Mouse (Mus musculus) liver, embryonic 14.5 days (tissue): ENCODE measurements around the gene Tmem98. TPM values are rescaled to one million over a fixed set of nuclear protein-coding genes. Genes with fewer than 3 reads are reported as not detected.

Source experiments
- ATAC-seq: fragments of 200-750 bp; cut with Nextera tagmentation; 2 replicates; pipeline ENCODE4 v1.8.0; 2017; ENCODE audit warnings: moderate number of reproducible peaks, mild to moderate bottlenecking, moderate library complexity; ENCODE audit not compliant: insufficient read depth
- DNase-seq, 3 experiments: peaks; one replicate each; pipeline ENCODE4 v3.0.0-alpha.2; 2012 to 2013; ENCODE audit warnings: low read depth in 3 of 3, low spot score in 3 of 3
- H3K27ac ChIP-seq: fragments of 300-500 bp; sonication (generic); 2 replicates; pipeline ENCODE4 v1.5.1; 2014; ENCODE audit warnings: moderate library complexity, mild to moderate bottlenecking, control low read depth, inconsistent platforms
- H3K27me3 ChIP-seq: fragments of 300-500 bp; sonication (generic); 2 replicates; pipeline ENCODE4 v1.6.1; 2014; ENCODE audit warnings: mild to moderate bottlenecking, low read length, moderate library complexity; ENCODE audit not compliant: control insufficient read depth, insufficient read depth
- H3K36me3 ChIP-seq: fragments of 300-500 bp; sonication (generic); replicated peaks from 2 replicates; pipeline ENCODE4 v1.6.1; 2014; ENCODE audit warnings: low read depth; ENCODE audit not compliant: control insufficient read depth, insufficient read depth
- H3K4me1 ChIP-seq, 2 experiments: fragments of 200-500 bp in 1 of 2; fragments of 300-500 bp in 1 of 2; sonication (generic) in 1 of 2; replicated peaks; 2 replicates each; pipeline ENCODE4 v1.6.1; 2012 to 2014; ENCODE audit warnings: antibody characterized with exemption in 1 of 2, inconsistent platforms in 1 of 2, low read length in 1 of 2; ENCODE audit not compliant: control insufficient read depth in 2 of 2, insufficient read depth in 2 of 2
- H3K4me2 ChIP-seq: fragments of 300-500 bp; sonication (generic); 2 replicates; pipeline ENCODE4 v1.6.1; 2014; ENCODE audit warnings: low read depth, mild to moderate bottlenecking, control low read depth, moderate library complexity
- H3K4me3 ChIP-seq, 2 experiments: fragments of 200-500 bp in 1 of 2; fragments of 300-500 bp in 1 of 2; sonication (generic) in 1 of 2; 2 replicates each; pipeline ENCODE4 v1.5.1; 2012 to 2014; ENCODE audit warnings: low read depth in 2 of 2, low read length in 2 of 2, mild to moderate bottlenecking in 2 of 2, control low read depth in 1 of 2, inconsistent platforms in 1 of 2, moderate library complexity in 1 of 2; ENCODE audit not compliant: insufficient read depth in 1 of 2
- H3K9ac ChIP-seq: fragments of 300-500 bp; sonication (generic); replicated peaks from 2 replicates; pipeline ENCODE4 v1.6.1; 2014; ENCODE audit warnings: mild to moderate bottlenecking, control low read depth, moderate library complexity
- H3K9me3 ChIP-seq: fragments of 300-500 bp; sonication (generic); 2 replicates; pipeline ENCODE4 v1.6.1; 2016; ENCODE audit warnings: low read length, mixed read lengths; ENCODE audit not compliant: control insufficient read depth
- CTCF ChIP-seq: IDR thresholded peaks from 2 replicates; pipeline ENCODE4 v1.5.1; 2016; ENCODE audit warnings: antibody characterized with exemption, low read depth, control low read depth
- EP300 ChIP-seq: IDR thresholded peaks from 2 replicates; pipeline ENCODE4 v1.6.1; 2016; ENCODE audit warnings: antibody characterized with exemption, low read depth
- WGBS: fragments of 180-500 bp; shearing (Covaris S2); extraction: QIAGEN DNeasy Blood & Tissue Kit; methylation state at CpG from one replicate; pipeline ENCODE4 v1.1.7; 2014; ENCODE audit not compliant: insufficient replicate concordance; 5-methylcytosine and 5-hydroxymethylcytosine counted together
- polyA plus RNA-seq, 2 experiments: library from polyadenylated mRNA; depleted of rRNA in 1 of 2; stranded (reverse) in 1 of 2; unstranded in 1 of 2; fragments of >200 nt; fragmentation: Nextera tagmentation in 1 of 2; extraction: Ambion mirVana in 1 of 2; gene quantifications; 2 replicates each; pipeline versions ENCODE4 v1.2.1 to v1.2.3; 2012 to 2014

The Tmem98 gene
- polyA plus RNA-seq, 2 experiments: 5.5 to 7.3 TPM

DNA sequence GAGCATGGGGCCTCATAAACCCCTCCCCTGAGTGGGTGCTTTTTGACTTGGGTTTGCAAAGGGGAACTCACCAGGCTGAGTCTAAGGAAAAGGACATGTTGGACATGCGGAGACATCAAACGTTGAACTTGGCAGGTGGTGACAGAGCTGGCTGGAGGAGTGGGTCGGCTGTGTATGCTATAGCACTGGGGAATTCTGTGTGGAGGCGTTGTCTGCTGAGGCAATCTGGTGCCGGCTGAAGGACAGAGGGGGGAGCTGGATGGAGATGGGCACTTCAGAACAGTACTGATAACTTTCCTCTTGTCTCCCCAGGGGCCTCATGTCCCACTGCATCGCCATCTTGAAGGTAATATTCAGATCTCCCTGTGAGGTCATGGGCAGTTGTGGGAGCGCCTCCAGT, 5.4 kb downstream of the Tmem98 start:
- H3K4me2 ChIP-seq: no peak overlapping the region
- 69% methylated on average over 7 of the region's 7 CpGs for WGBS
- H3K27me3 ChIP-seq: peaks cover 15% of the 10 kb centered on the region
- no peaks in the 10 kb centered on the region for H3K9me3 ChIP-seq
- peaks cover 0 to 7% of the 10 kb centered on the region in 2 experiments; a peak in 2 of 4 replicates for H3K4me1 ChIP-seq
- TF ChIP-seq CTCF (no peak), EP300 (no peak)
- H3K27ac ChIP-seq: no peak overlapping the region
- no peak overlapping the region for H3K9ac ChIP-seq
- H3K4me3 ChIP-seq: no peak overlapping the region
- ATAC-seq: no peak
- DNase-seq: no peak
- H3K36me3 ChIP-seq: no peaks in the 10 kb centered on the region

DNA sequence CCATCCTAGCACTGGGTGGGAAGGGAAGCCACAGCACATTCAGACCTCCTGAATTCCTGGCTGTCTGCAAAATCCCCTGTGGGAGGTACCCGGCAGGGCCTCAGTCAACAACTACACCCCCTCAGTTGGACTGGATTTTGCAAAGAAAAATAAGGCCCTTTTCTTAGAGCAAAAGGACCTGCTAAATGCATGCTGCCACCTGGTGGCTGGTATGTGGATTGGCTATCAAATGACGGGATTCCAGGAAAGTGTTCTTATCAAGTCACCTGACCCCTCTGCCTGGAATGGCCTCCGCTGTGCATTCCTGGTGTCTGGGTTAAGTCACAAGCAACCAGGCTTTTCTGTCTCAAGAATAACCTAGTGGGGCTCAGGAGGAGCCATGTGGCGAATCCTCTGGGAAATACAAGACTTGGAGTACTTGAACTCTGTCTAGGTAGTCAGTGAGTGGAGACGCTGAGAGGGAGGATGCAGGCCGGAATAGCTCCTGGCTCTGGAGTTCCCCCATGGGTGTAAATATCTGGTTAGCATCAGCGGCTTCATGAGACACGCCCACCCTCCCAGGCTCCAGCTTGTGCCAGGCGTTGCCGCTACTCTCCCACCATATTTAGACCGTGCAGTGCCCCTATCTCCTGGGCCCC, 8.2 kb downstream of the Tmem98 start:
- H3K27ac ChIP-seq: no peak overlapping the region
- no peaks in the 10 kb centered on the region for H3K27me3 ChIP-seq
- TF ChIP-seq EP300 (no peak), CTCF (peak; percentile 92)
- DNase-seq (peak; percentile 55 to 83 (median 64)), ATAC-seq (peak; percentile 44; the same call in 1 of the 2 replicates)
- WGBS: 41% methylated on average over 11 of the region's 11 CpGs
- H3K4me3 ChIP-seq: no peak overlapping the region
- no peak overlapping the region for H3K9ac ChIP-seq
- H3K4me1 ChIP-seq: peaks cover 0 to 7% of the 10 kb centered on the region in 2 experiments; a peak in 2 of 4 replicates
- peak overlapping the region; percentile 39; the same call in 1 of the 2 replicates for H3K4me2 ChIP-seq
- no peaks in the 10 kb centered on the region for H3K9me3 ChIP-seq
- no peaks in the 10 kb centered on the region for H3K36me3 ChIP-seq

DNA sequence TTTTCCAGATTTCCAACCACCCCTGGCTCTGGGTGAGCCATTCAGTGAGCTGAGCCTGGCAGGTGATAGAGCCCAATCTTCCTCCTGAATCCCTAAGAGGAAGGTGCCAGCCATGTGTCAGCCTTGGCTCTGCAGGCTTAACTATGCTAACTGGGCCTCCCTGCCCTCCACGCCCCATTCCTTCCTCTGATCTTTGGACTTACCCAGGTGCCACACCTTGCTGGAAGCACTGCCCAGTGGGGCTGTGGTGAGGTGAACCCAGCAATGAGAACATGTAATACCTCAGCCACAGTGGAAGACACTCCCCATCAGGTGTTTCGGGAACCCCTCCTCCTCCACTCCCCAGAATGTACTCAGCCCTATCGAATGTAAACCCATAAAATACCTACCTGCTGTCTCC, 10.1 kb downstream of the Tmem98 start:
- Histone ChIP-seq H3K27me3 (no peaks in the 10 kb centered on the region), H3K9ac (no peak overlapping the region), H3K36me3 (no peaks in the 10 kb centered on the region), H3K4me3 (no peak overlapping the region), H3K4me2 (no peak overlapping the region), H3K4me1 (peaks cover 0 to 7% of the 10 kb centered on the region in 2 experiments; a peak in 2 of 4 replicates), H3K27ac (no peak overlapping the region), H3K9me3 (no peaks in the 10 kb centered on the region)
- TF ChIP-seq CTCF: no peak
- no peak for TF ChIP-seq EP300
- no peak for ATAC-seq
- no peak for DNase-seq
- 69% methylated on average over 3 of the region's 3 CpGs for WGBS

DNA sequence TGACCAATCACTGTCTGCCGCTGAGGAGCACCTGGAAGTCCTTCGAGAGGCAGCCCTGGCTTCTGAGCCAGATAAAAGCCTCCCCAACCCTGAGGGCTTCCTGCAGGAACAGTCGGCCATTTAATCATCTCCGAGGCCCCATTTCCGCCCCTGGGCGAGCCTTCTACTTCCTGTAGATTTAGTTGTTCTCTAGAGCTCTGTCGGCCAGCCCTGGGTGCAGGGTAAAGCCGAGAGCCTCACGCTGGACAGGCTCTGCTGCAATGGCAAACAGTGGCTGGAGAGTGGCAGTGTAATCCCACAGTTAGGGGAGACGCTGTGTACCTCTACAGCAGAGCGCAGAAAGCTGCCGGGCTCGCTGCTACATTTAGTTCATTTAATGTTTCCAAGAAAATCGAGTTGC, 11.3 kb downstream of the Tmem98 start:
- peak; percentile 58; the same call in 1 of the 2 replicates for ATAC-seq
- H3K4me3 ChIP-seq: no peak overlapping the region
- no peaks in the 10 kb centered on the region for H3K27me3 ChIP-seq
- H3K9me3 ChIP-seq: no peaks in the 10 kb centered on the region
- no peak overlapping the region for H3K9ac ChIP-seq
- H3K27ac ChIP-seq: no peak overlapping the region
- DNase-seq: peak in 1 of 3 experiments; percentile 39
- H3K36me3 ChIP-seq: no peaks in the 10 kb centered on the region
- no peak for TF ChIP-seq EP300
- peak; percentile 26; the same call in 1 of the 2 replicates for TF ChIP-seq CTCF
- WGBS: 11% methylated on average over 14 of the region's 14 CpGs
- H3K4me1 ChIP-seq: peaks cover 0 to 7% of the 10 kb centered on the region in 2 experiments; a peak in 2 of 4 replicates
- H3K4me2 ChIP-seq: no peak overlapping the region

DNA sequence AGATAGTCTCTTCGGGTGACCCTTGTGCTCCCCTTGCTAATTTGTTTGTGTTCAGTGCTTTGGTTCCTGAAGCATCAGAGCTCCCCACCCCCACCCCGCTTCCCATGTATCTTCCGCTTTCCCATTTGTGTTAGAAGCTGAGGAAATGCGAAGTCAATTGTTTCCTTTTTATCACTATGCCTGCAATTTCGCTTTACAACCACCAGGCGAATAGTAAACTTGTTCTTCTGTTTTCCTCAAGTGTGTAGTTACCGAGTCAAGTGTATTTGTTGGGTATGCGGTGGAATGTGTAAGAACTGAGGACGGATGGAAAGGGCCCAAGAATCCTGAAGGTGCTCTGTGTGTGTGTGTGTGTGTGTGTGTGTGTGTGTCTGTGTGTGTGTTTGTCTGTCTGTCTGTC, 11.8 kb downstream of the Tmem98 start:
- Histone ChIP-seq H3K4me3 (no peak overlapping the region), H3K36me3 (no peaks in the 10 kb centered on the region), H3K9ac (no peak overlapping the region), H3K9me3 (no peaks in the 10 kb centered on the region), H3K4me1 (peaks cover 0 to 7% of the 10 kb centered on the region in 2 experiments; a peak in 2 of 4 replicates), H3K27ac (no peak overlapping the region), H3K4me2 (no peak overlapping the region), H3K27me3 (no peaks in the 10 kb centered on the region)
- ATAC-seq (0 out of 2 replicates have a peak, but pooled peaks have one; percentile 22), DNase-seq (no peak)
- 54% methylated on average over 9 of the region's 9 CpGs for WGBS
- TF ChIP-seq EP300 (no peak), CTCF (peak; percentile 39; the same call in 1 of the 2 replicates)
